Mouse (Mus musculus): ENCODE data around the gene Olfr1270. TPM values are rescaled to one million over a fixed set of nuclear protein-coding genes. Genes with fewer than 3 reads are reported as not detected.

Olfr1270 gene
- polyA plus RNA-seq, 1 experiment from 2014 or later, result not detected

DNA sequence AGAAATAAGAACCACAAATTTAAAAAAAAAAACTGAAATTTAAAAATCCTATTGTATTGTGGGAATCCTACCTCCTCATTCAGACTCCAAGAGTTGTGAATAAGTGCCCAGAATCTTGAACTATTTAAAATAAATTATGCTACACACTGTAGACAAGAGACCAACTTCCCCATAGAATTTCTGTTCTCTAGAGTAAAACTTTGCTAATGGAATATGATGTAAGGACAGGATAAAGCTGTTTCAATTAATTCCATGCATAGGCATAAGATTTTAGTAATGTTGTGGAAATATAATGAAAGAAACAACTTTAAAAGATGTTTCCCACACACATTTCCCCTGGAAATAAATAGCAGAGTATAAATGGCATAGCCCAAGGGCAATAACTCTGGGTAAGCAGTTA, 10.7 kb downstream of the Olfr1270 start, which contains the start of gene Olfr32:
Gene Olfr32 (minus strand): TSS at position 101 of the 400 bp plus-strand sequence.
- Histone ChIP-seq H3K27ac (ENCODE audit: low read length) (no peak within 1 kb of the TSS), H3K27me3 (replicated peaks; ENCODE audit: insufficient read depth, low read length) (no peaks in the 10 kb centered on the region), H3K36me3 (ENCODE audit: insufficient read depth, low read length) (no peaks in the 10 kb centered on the region), H3K4me3 (ENCODE audit: low read depth, low read length) (no peak within 1 kb of the TSS), H3K9ac (replicated peaks; ENCODE audit: low read depth) (no peak within 1 kb of the TSS), H3K9me3 (ENCODE audit: low read length) (no peaks in the 10 kb centered on the region), H3K4me2 (replicated peaks; ENCODE audit: low read depth, low read length) (no peak within 1 kb of the TSS), H3K4me1 (ENCODE audit: insufficient read depth, low read depth, low read length) (no peaks in the 10 kb centered on the region)
- ATAC-seq (no peak), DNase-seq (ENCODE audit: low spot score) (no peak)
- no peak for TF ChIP-seq EP300 (IDR thresholded peaks at IDR 0.05)
- TF ChIP-seq CTCF (IDR thresholded peaks at IDR 0.05), result no peak

DNA sequence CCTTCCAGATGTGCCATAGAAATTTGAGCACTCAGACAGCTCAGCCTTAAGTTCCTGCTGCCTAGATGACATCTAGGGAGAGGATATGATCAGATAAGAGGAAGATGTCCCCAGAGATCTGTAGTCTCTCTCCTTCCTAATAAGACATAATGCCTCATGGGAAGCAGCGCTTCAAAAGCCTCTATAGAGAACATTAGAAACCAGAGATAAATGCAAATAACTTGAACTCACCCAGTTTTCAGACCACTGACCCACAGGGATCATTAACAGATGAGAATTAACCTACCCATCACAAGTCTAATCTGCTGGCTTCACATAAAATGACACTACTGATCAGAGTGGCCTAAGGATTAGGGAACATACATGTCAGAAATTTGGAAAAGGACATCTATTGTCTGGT, 31.6 kb downstream of the Olfr1270 start, which contains the start of gene Olfr1269:
Gene Olfr1269 (minus strand): TSS at position 101 of the 400 bp plus-strand sequence.
- Histone ChIP-seq H3K4me2 (replicated peaks; ENCODE audit: low read depth, low read length) (no peak within 1 kb of the TSS), H3K9ac (replicated peaks; ENCODE audit: low read depth) (no peak within 1 kb of the TSS), H3K9me3 (ENCODE audit: low read length) (no peaks in the 10 kb centered on the region), H3K27ac (ENCODE audit: low read length) (no peak within 1 kb of the TSS), H3K4me1 (ENCODE audit: insufficient read depth, low read depth, low read length) (no peaks in the 10 kb centered on the region), H3K4me3 (ENCODE audit: low read depth, low read length) (no peak within 1 kb of the TSS), H3K27me3 (replicated peaks; ENCODE audit: insufficient read depth, low read length) (no peaks in the 10 kb centered on the region), H3K36me3 (ENCODE audit: insufficient read depth, low read length) (no peaks in the 10 kb centered on the region)
- WGBS, result 85% methylated on average over 1 of the region's 1 CpGs
- no peak for TF ChIP-seq EP300 (IDR thresholded peaks at IDR 0.05)
- DNase-seq (ENCODE audit: low spot score), result no peak
- ATAC-seq, result no peak

Other genes starting within 250 kb of the Olfr1270 start
- gene Olfr1258, start 225.8 kb downstream of the Olfr1270 start, polyA plus RNA-seq (2015; fragmentation: Nextera tagmentation; extraction: Ambion mirVana), result not detected in 2 replicates
- not detected in 2 replicates for gene Olfr1259, start 204.4 kb downstream of the Olfr1270 start, polyA plus RNA-seq (2015; fragmentation: Nextera tagmentation; extraction: Ambion mirVana)
- gene Olfr1260, start 178.8 kb downstream of the Olfr1270 start, polyA plus RNA-seq (2015; fragmentation: Nextera tagmentation; extraction: Ambion mirVana), result not detected in 2 replicates
- not detected in 2 replicates for gene Olfr1261, start 161.9 kb downstream of the Olfr1270 start, polyA plus RNA-seq (2015; fragmentation: Nextera tagmentation; extraction: Ambion mirVana)
- gene Olfr1262, start 152.9 kb downstream of the Olfr1270 start, polyA plus RNA-seq (2015; fragmentation: Nextera tagmentation; extraction: Ambion mirVana), result not detected in 2 replicates
- gene Olfr1263, start 141.0 kb downstream of the Olfr1270 start, polyA plus RNA-seq (2015; fragmentation: Nextera tagmentation; extraction: Ambion mirVana), result not detected in 2 replicates
- not detected in 2 replicates for gene Olfr1264, start 127.5 kb downstream of the Olfr1270 start, polyA plus RNA-seq (2015; fragmentation: Nextera tagmentation; extraction: Ambion mirVana)
- gene Olfr1265, start 117.8 kb downstream of the Olfr1270 start, polyA plus RNA-seq (2015; fragmentation: Nextera tagmentation; extraction: Ambion mirVana), result not detected in 2 replicates
- not detected in 2 replicates for gene Olfr140, start 89.5 kb downstream of the Olfr1270 start, polyA plus RNA-seq (2015; fragmentation: Nextera tagmentation; extraction: Ambion mirVana)
- gene Olfr1269, start 31.7 kb downstream of the Olfr1270 start, polyA plus RNA-seq (2015; fragmentation: Nextera tagmentation; extraction: Ambion mirVana), result not detected in 2 replicates
- not detected in 2 replicates for gene Olfr32, start 10.8 kb downstream of the Olfr1270 start, polyA plus RNA-seq (2015; fragmentation: Nextera tagmentation; extraction: Ambion mirVana)
- not detected in 2 replicates for gene Olfr1506, start 71.4 kb upstream of the Olfr1270 start, polyA plus RNA-seq (2015; fragmentation: Nextera tagmentation; extraction: Ambion mirVana)
- not detected in 2 replicates for gene Olfr142, start 104.5 kb upstream of the Olfr1270 start, polyA plus RNA-seq (2015; fragmentation: Nextera tagmentation; extraction: Ambion mirVana)
- gene Olfr1271, start 117.9 kb upstream of the Olfr1270 start, polyA plus RNA-seq (2015; fragmentation: Nextera tagmentation; extraction: Ambion mirVana), result not detected in 2 replicates
- gene Olfr1272, start 139.8 kb upstream of the Olfr1270 start, polyA plus RNA-seq (2015; fragmentation: Nextera tagmentation; extraction: Ambion mirVana), result not detected in 2 replicates
- not detected in 2 replicates for gene Gm13769, start 169.1 kb upstream of the Olfr1270 start, polyA plus RNA-seq (2015; fragmentation: Nextera tagmentation; extraction: Ambion mirVana)
- not detected in 2 replicates for gene Olfr1274-ps, start 245.6 kb upstream of the Olfr1270 start, polyA plus RNA-seq (2015; fragmentation: Nextera tagmentation; extraction: Ambion mirVana)